Mouse (Mus musculus) layer of hippocampus, adult 11-12 months (tissue): ENCODE data around the gene Mcts1.

Experiments used
- DNase-seq: peaks from one replicate; pipeline ENCODE4 v3.0.0; 2022; ENCODE audit warnings: low spot score

Gene Mcts1

GRCm38 (mm10) chrX:38600177-38600994, at the start of gene Mcts1:
Gene Mcts1 (plus strand): TSS chrX:38600578.
- DNase-seq: peak; percentile 82

- DNase-seq: no peak
Observed at GRCm38 (mm10) chrX:38553255-38553654, 47.1 kb upstream of the Mcts1 start.

- DNase-seq: peak; percentile 29
Observed at GRCm38 (mm10) chrX:38563941-38564541, 36.3 kb upstream of the Mcts1 start.

GRCm38 (mm10) chrX:38564542-38565175, 35.7 kb upstream of the Mcts1 start:
- peak; percentile 90 for DNase-seq

- no peak for DNase-seq
Observed at GRCm38 (mm10) chrX:38565176-38565542, 35.2 kb upstream of the Mcts1 start.

GRCm38 (mm10) chrX:38566521-38567205, 33.7 kb upstream of the Mcts1 start:
- DNase-seq: no peak

- no peak for DNase-seq
Observed at GRCm38 (mm10) chrX:38576078-38576477, 24.3 kb upstream of the Mcts1 start, which contains the start of gene Cul4b. Gene Cul4b (minus strand): TSS chrX:38576196.

- no peak for DNase-seq
Observed at GRCm38 (mm10) chrX:38581140-38581539, 19.2 kb upstream of the Mcts1 start.

GRCm38 (mm10) chrX:38583261-38583660, 17.1 kb upstream of the Mcts1 start:
- no peak for DNase-seq

- DNase-seq: no peak
Observed at GRCm38 (mm10) chrX:38589827-38590226, 10.6 kb upstream of the Mcts1 start.

- no peak for DNase-seq
Observed at GRCm38 (mm10) chrX:38591749-38592148, 8.6 kb upstream of the Mcts1 start.

- DNase-seq: no peak
Observed at GRCm38 (mm10) chrX:38593180-38593889, 7.0 kb upstream of the Mcts1 start.

- peak; percentile 9 for DNase-seq
Observed at GRCm38 (mm10) chrX:38600995-38601369, 604 bp downstream of the Mcts1 start.

- peak; percentile 94 for DNase-seq
Observed at GRCm38 (mm10) chrX:38634801-38635637, 34.6 kb downstream of the Mcts1 start, which contains the start of gene C1galt1c1. Gene C1galt1c1 (minus strand): TSS chrX:38635087.

GRCm38 (mm10) chrX:38635638-38635931, 35.2 kb downstream of the Mcts1 start:
- no peak for DNase-seq

GRCm38 (mm10) chrX:38641435-38641834, 41.1 kb downstream of the Mcts1 start:
- no peak for DNase-seq

GRCm38 (mm10) chrX:38642183-38642582, 41.8 kb downstream of the Mcts1 start:
- DNase-seq: no peak

GRCm38 (mm10) chrX:38650404-38651039, 50.1 kb downstream of the Mcts1 start:
- DNase-seq: no peak

GRCm38 (mm10) chrX:38651167-38651566, 50.8 kb downstream of the Mcts1 start:
- DNase-seq: no peak

GRCm38 (mm10) chrX:38653181-38653580, 52.8 kb downstream of the Mcts1 start:
- no peak for DNase-seq

GRCm38 (mm10) chrX:38654681-38655080, 54.3 kb downstream of the Mcts1 start:
- no peak for DNase-seq
